Mouse (Mus musculus) forebrain, postnatal 0 days (tissue): ENCODE measurements at regions not wholly inside any gene's neighbourhood (a gene's known extent, or its start where the extent isn't known, plus 50 kb on each side); places are given as distances from the start of the nearest gene placed in this dataset.

Source experiments
- ATAC-seq: fragments of 200-750 bp; cut with Nextera tagmentation; 2 replicates; pipeline ENCODE4 v1.8.0; 2017; ENCODE audit warnings: mild to moderate bottlenecking, moderate library complexity
- DNase-seq: peaks from one replicate; pipeline ENCODE4 v3.0.0-alpha.2; 2015
- H3K27ac ChIP-seq: fragments of 300-500 bp; sonication (generic); 2 replicates; pipeline ENCODE4 v1.5.1; 2014; ENCODE audit warnings: low read depth, mild to moderate bottlenecking, antibody characterized with exemption, low read length, moderate library complexity, mixed read lengths
- H3K27me3 ChIP-seq: fragments of 300-500 bp; sonication (generic); 2 replicates; pipeline ENCODE4 v1.6.1; 2014; ENCODE audit warnings: mild to moderate bottlenecking, low read length, mixed read lengths; ENCODE audit not compliant: insufficient read depth
- H3K36me3 ChIP-seq: fragments of 300-500 bp; sonication (generic); 2 replicates; pipeline ENCODE4 v1.6.1; 2014; ENCODE audit warnings: mild to moderate bottlenecking, moderate library complexity; ENCODE audit not compliant: insufficient read depth
- H3K4me1 ChIP-seq: fragments of 300-500 bp; sonication (generic); 2 replicates; pipeline ENCODE4 v1.6.1; 2014; ENCODE audit warnings: antibody characterized with exemption; ENCODE audit not compliant: insufficient read depth
- H3K4me2 ChIP-seq: fragments of 300-500 bp; sonication (generic); 2 replicates; pipeline ENCODE4 v1.6.1; 2014; ENCODE audit warnings: low read depth, mild to moderate bottlenecking, moderate library complexity
- H3K4me3 ChIP-seq: fragments of 300-500 bp; sonication (generic); 2 replicates; pipeline ENCODE4 v1.5.1; 2014; ENCODE audit warnings: low read depth, low read length, mixed read lengths
- H3K9ac ChIP-seq: fragments of 300-500 bp; sonication (generic); 2 replicates; pipeline ENCODE4 v1.6.1; 2014; ENCODE audit warnings: mild to moderate bottlenecking
- H3K9me3 ChIP-seq: fragments of 300-500 bp; sonication (generic); 2 replicates; pipeline ENCODE4 v1.6.1; 2016; ENCODE audit warnings: low read length
- CTCF ChIP-seq: sonication (generic); IDR thresholded peaks from 2 replicates; pipeline ENCODE4 v1.5.1; 2016; ENCODE audit warnings: antibody characterized with exemption, control low read depth, low read depth
- WGBS: fragments of 180-500 bp; shearing (Covaris S2); extraction: QIAGEN DNeasy Blood & Tissue Kit; methylation state at CpG from one replicate; pipeline ENCODE4 v1.1.7; 2014; 5-methylcytosine and 5-hydroxymethylcytosine counted together

DNA sequence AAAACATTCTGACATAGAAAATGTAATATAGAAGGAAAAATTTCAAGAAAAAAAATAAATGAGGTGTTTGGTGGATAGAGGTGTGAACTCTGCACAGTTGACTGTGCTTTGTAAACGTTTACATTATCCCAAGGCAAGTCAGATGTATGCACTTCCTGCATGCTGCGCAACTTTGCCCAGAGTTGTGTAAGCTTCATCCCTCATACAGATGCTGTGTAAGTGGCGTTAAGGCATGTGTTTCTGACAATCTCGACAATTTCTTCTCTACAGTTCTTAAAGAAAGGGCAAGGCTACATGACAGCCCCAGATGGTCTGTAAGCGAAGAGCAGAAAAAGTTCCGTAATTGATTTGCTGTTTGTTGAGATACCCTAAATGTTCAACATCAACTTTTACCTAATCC, 476.6 kb upstream of the Pitx2 start:
- H3K36me3 ChIP-seq: no peaks in the 10 kb centered on the region
- no peak overlapping the region for H3K4me3 ChIP-seq
- DNase-seq: no peak
- WGBS: 91% methylated on average over 6 of the region's 6 CpGs
- no peaks in the 10 kb centered on the region for H3K4me1 ChIP-seq
- TF ChIP-seq CTCF: no peak
- no peak for ATAC-seq
- H3K9ac ChIP-seq: no peak overlapping the region
- no peak overlapping the region for H3K4me2 ChIP-seq
- no peak overlapping the region for H3K27ac ChIP-seq
- H3K9me3 ChIP-seq: no peaks in the 10 kb centered on the region
- H3K27me3 ChIP-seq: no peaks in the 10 kb centered on the region

DNA sequence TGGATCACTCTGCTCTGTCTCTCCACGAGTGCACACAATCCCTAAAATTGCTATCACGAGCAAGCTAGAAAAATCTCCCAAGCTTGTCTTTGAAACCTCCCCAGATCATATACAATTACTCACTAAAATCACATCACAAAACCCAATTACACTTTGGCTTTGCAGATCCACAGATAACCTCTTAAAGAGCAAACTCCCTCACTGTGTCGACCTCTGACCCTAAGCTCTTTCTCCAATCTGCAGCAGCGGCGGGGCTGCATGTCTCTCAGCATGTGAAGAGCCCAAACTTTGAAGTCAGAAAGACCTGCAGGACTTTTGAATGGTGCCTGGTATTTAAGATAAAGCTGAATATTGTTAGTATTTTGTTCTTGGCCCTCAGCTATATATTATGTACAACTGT, 479.4 kb upstream of the Pitx2 start:
- no peaks in the 10 kb centered on the region for H3K27me3 ChIP-seq
- no peak for TF ChIP-seq CTCF
- WGBS: 29% methylated on average over 5 of the region's 5 CpGs
- no peaks in the 10 kb centered on the region for H3K36me3 ChIP-seq
- no peaks in the 10 kb centered on the region for H3K9me3 ChIP-seq
- H3K4me1 ChIP-seq: no peaks in the 10 kb centered on the region
- DNase-seq (no peak), ATAC-seq (no peak)
- H3K27ac ChIP-seq: no peak overlapping the region
- H3K4me3 ChIP-seq: no peak overlapping the region
- no peak overlapping the region for H3K4me2 ChIP-seq
- no peak overlapping the region for H3K9ac ChIP-seq

- no peaks in the 10 kb centered on the region for H3K9me3 ChIP-seq
- DNase-seq (no peak), ATAC-seq (no peak)
- H3K4me3 ChIP-seq: no peak overlapping the region
- no peaks in the 10 kb centered on the region for H3K36me3 ChIP-seq
- H3K9ac ChIP-seq: no peak overlapping the region
- no peaks in the 10 kb centered on the region for H3K4me1 ChIP-seq
- no peak for TF ChIP-seq CTCF
- 70% methylated on average over 7 of the region's 7 CpGs for WGBS
- H3K27ac ChIP-seq: no peak overlapping the region
- H3K27me3 ChIP-seq: no peaks in the 10 kb centered on the region
- H3K4me2 ChIP-seq: no peak overlapping the region
These were observed 480.5 kb upstream of the Pitx2 start for GRCm38 (mm10) chr3:128719226-128719625.

DNA sequence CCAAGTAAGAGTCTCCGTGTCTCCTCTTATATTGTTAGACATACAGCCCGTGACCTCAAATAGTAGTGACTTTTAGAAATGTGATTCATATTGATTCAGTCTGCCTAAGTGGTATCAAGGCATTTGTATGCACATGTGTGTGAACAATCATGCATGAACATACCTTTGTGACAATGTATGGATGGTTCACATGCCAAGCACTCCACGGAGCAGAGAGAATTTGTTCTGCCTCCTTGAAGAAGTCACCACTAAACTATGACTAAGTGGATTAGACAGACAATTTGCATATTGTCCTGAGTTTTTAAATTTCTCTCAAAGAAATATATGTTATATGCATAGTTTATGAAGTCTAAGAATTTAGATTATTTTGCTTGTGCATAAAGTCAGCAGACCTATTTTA, 492.4 kb upstream of the Pitx2 start:
- no peak for TF ChIP-seq CTCF
- H3K4me2 ChIP-seq: no peak overlapping the region
- no peak overlapping the region for H3K9ac ChIP-seq
- no peak overlapping the region for H3K4me3 ChIP-seq
- H3K27me3 ChIP-seq: no peaks in the 10 kb centered on the region
- no peaks in the 10 kb centered on the region for H3K36me3 ChIP-seq
- WGBS: 77% methylated on average over 3 of the region's 3 CpGs
- DNase-seq (no peak), ATAC-seq (no peak)
- H3K27ac ChIP-seq: no peak overlapping the region
- no peaks in the 10 kb centered on the region for H3K9me3 ChIP-seq
- H3K4me1 ChIP-seq: no peaks in the 10 kb centered on the region

DNA sequence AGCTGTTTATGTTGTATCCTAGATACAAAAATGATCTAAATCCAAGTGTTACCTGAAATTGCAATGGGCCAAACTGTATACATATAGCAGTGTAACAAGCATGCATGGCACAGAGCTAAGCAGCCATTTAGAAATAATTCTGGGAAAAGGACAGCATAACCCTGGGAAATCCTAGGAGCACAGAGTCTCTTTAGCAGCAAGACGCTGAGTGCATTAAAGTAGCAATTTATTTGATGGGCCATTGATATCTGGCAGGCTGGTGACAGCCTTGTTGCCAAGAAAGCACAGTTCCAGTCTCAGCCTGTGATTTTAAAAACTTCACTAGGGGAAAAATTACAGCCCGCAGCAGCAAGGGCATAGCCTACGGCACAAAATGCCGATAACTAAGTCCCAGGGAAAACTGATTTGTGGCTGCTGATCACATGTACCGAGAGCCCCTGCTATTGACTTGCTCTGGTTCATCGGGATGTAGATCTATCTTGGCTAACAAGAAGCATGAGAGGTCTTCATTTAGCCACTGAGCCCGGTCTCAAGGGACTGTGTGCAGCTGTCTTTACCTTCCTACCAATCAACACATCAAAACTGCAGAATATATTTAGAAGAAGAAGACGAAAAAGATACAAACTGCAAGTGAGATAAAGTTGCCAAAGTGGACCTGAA, 531.1 kb upstream of the Pitx2 start:
- Histone ChIP-seq H3K4me1 (no peaks in the 10 kb centered on the region), H3K27ac (no peak overlapping the region), H3K9me3 (no peaks in the 10 kb centered on the region), H3K36me3 (no peaks in the 10 kb centered on the region), H3K9ac (no peak overlapping the region), H3K4me3 (no peak overlapping the region), H3K27me3 (no peaks in the 10 kb centered on the region), H3K4me2 (no peak overlapping the region)
- ATAC-seq (peak; percentile 67; the same call in 1 of the 2 replicates), DNase-seq (peak; percentile 10)
- no peak for TF ChIP-seq CTCF
- WGBS: 59% methylated on average over 8 of the region's 8 CpGs

DNA sequence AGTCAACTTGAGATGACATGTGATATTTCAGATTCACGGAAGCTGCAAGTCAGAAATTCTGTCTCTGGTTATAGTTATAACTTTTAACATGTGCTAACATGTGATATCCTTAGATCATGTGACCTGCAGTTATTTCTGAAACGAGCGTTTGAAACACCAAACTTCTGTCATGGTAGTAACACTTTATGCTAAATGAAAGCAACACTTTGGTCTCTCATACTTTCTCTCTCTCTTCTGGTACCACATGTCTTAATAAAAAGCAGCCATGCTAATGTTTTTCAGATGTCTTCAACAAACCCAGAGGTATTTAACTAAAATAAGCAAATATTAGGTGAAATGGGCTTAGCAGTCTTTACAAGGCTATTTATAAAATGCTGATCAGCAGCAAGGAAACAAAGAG, 534.5 kb upstream of the Pitx2 start:
- Histone ChIP-seq H3K27ac (no peak overlapping the region), H3K9me3 (no peaks in the 10 kb centered on the region), H3K27me3 (no peaks in the 10 kb centered on the region), H3K4me1 (no peaks in the 10 kb centered on the region), H3K36me3 (no peaks in the 10 kb centered on the region), H3K9ac (no peak overlapping the region), H3K4me2 (no peak overlapping the region), H3K4me3 (no peak overlapping the region)
- 66% methylated on average over 3 of the region's 3 CpGs for WGBS
- DNase-seq (no peak), ATAC-seq (no peak)
- no peak for TF ChIP-seq CTCF

DNA sequence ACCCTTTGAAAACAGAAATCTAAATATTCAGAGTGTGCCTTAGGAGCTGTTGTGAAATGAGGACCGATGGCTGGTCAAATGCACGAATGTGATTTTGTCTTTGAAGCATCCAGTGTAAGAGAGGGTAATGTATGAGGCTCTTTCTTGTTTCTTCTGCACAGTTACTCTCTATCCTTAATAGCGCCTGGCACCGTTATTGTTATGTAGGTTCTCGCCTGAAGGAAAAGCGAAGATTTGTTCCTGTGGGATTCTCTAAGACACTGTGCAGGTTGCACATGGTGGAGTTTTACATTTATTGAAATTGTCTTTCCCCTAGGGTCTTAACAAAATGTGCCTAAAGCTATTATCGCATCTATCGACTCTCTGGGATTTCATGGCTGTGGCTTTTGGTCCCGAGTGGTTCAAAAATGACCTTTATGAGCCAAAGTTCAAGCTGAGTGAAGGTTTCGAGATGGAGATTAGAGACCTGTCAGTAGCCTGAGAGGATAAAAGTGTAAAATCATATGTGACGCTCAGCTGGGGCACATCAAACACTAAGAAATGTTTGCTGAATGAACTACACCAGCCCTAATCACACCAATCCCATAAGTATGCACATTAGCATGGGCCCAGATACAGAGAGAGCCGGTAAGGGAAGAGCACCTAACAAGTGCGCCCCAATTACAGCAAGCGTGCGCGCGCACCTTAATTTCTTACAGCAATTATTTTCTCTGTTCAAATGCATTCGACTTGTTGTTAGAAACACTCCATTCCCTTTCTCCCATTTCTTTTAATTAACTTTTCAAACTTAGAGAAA, 562.5 kb upstream of the Pitx2 start:
- H3K27me3 ChIP-seq: no peaks in the 10 kb centered on the region
- H3K9me3 ChIP-seq: no peaks in the 10 kb centered on the region
- no peak overlapping the region for H3K27ac ChIP-seq
- DNase-seq (no peak), ATAC-seq (no peak)
- no peaks in the 10 kb centered on the region for H3K36me3 ChIP-seq
- no peaks in the 10 kb centered on the region for H3K4me1 ChIP-seq
- WGBS: 85% methylated on average over 18 of the region's 18 CpGs
- H3K4me3 ChIP-seq: no peak overlapping the region
- no peak for TF ChIP-seq CTCF
- no peak overlapping the region for H3K9ac ChIP-seq
- H3K4me2 ChIP-seq: no peak overlapping the region
